Mouse (Mus musculus) heart, postnatal 0 days (tissue): ENCODE data around the gene Src.
"Not testable (repeated sequence)": the region's sequence is repeated elsewhere in the genome, so short reads cannot be mapped to it uniquely, and the experiment has no call there.

Experiments
- CTCF ChIP-seq: IDR thresholded peaks from 2 replicates; pipeline ENCODE4 v1.5.1; 2016; ENCODE audit warnings: antibody characterized with exemption, control low read depth, low read depth
- EP300 ChIP-seq: IDR thresholded peaks from 2 replicates; pipeline ENCODE4 v1.6.1; 2016; ENCODE audit warnings: antibody characterized with exemption, low read depth

DNA sequence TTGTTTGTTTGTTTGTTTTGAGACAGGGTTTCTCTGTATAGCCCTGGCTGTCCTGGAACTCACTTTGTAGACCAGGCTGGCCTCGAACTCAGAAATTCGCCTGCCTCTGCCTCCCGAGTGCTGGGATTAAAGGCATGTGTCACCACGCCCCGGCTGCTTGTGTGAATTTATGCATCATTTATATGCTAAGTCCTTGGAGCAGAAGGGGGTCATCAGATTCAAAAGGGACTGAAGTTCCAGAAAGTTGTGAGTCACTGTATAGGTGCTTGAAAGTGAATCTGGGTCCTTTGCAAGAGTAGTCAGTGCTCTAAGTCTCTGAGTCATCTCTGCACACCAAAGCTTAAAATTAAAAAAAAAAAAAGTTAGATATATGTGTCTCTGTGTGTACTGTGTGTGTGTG lies 68.3 kb downstream of the Src start:
- TF ChIP-seq CTCF, EP300: not testable (repeated sequence)
